Mouse (Mus musculus) frontal cortex, adult (tissue): ENCODE data around the gene Lbx2.
A peak's percentile ranks its signal among the peaks of the same experiment; 100 is the strongest.

Experiments
- ATAC-seq: cut with Nextera tagmentation; 2 replicates; pipeline ENCODE4 v1.9.2; 2017; ENCODE audit warnings: mild to moderate bottlenecking, moderate library complexity, mixed read lengths; ENCODE audit not compliant: low TSS enrichment

Lbx2 gene

DNA sequence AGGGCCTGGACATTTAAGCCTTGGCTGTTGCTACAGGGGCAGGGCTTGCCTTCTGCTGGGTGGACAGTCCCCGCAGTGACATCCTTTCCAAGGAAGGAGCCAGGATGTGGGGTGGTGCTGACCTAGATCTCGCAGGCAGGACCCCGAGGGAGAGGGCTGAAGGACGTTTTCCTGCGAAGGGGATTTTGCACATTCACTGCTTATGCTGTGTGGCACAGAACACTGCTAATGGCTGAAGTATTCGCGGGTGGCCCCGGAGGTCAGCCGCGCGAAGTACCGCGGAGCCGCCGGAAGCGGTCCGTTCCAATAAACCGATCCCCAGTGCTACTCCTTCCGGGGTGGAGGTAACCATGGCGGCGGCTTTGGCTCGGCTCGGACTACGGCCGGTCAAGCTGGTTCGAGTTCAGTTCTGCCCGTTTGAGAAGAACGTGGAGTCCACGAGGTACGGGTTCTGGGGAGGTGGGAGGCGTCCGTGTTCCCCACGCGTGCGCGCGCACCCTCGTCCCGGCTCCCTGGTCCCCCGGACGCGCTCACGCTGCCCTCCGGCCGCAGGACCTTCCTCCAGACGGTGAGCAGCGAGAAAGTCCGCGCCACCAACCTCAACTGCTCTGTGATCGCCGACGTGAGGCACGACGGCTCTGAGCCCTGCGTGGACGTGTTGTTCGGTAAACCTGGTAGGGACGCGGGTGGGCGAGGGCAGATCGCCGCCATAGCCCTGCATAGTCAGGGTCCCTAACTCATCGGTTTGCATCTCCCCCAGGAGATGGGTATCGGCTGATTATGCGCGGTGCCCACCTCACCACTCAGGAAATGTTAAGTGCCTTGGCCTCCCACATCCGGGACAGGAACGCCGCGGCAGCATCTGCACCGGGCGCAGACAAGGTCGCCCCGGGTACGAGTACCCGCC, 22.8 kb downstream of the Lbx2 start, which contains the start of gene Mrpl53:
TSS of gene Mrpl53 (plus strand) at position 279 of the 907 bp plus-strand sequence.
- ATAC-seq, result peak; percentile 82

DNA sequence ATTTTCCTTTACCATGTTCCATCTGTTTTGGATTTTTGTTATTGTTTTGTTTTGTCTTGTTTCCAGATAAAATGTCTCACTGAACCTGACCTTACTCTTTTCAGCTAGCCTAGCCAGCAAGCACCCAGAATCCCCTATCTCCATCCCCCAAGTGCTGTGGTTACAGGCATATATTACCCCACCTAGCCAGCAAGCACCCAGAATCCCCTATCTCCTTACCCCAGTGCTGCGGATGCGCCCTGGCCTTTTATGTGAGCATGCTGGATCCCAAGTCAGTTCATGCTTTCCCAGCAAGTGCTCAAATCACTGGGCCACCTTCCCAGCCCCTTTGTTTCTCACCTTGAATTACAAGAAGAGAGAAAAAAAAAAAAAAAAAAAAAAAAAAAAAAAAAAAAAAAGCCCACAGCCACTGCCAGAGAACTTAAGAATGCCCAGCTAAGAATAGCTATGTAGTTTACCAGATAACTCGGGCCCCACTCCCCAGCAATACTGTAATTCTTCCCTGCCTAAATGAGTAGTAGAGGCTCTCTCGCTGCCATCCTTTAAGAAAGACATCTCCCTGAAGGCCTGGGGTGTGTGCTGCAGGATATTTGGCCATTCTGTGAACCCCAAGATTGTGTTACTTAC, 25.5 kb downstream of the Lbx2 start:
- ATAC-seq, result no peak

DNA sequence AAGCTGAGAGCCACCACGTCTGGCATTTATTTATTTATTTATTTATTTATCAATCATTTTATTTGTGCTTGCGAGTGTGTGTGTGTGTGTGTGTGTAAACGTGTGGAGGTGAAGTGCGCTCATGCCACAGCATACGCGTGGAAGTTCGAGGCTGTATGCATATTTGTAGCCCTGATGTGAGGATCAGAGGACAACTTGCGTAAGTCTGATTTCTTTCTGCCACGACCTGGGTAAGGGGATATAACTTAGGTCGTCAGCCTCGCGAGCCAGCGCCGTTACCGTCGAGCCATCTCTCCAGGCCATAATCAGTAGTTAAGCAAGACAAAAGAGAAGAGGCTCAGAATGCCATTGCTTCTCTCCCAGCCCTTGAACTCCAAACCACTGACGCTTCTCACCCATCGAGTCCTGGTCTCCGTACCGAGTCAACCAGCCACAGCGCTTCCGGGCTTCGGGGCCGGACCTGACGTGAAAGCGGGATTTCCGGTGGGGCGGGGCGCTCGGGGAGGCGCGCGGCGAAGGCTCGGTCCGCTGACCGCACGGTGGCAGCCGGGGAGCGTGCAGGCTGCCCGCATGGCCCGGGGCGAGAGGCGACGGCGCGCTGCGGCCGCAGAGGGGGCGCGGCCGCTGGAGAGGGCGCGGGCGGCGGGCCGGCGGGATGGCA, 29.0 kb downstream of the Lbx2 start, which contains the start of gene Mogs:
TSS of gene Mogs (plus strand) at position 486 of the 661 bp plus-strand sequence.
- ATAC-seq, result peak; percentile 87

DNA sequence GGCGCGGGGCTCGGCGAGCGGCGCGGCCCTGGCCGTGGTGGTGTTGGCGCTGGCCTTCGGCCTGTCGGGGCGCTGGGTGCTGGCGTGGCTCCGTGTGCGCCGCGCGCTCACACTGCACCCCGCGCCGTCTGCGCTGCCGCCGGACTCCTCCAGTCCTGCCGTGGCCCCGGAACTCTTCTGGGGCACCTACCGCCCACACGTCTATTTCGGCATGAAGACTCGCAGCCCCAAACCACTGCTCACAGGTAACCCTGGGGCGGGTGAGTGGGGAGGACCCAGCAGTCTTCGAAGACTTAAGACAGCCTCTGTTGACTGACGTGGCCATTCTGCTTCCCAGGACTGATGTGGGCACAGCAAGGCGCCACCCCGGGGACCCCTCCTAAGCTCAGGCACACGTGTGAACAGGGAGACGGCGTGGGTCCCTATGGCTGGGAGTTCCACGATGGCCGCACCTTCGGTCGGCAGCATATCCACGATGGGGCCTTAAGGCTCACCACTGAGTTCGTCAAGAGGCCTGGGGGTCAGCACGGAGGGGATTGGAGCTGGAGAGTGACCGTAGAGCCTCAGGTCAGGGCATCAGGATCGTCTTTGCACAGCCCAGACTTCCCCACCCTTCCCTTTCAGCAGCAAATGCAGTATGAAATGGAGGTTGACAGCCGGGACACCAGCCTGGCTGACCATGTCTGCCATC, 29.7 kb downstream of the Lbx2 start:
- ATAC-seq, result peak; percentile 28

DNA sequence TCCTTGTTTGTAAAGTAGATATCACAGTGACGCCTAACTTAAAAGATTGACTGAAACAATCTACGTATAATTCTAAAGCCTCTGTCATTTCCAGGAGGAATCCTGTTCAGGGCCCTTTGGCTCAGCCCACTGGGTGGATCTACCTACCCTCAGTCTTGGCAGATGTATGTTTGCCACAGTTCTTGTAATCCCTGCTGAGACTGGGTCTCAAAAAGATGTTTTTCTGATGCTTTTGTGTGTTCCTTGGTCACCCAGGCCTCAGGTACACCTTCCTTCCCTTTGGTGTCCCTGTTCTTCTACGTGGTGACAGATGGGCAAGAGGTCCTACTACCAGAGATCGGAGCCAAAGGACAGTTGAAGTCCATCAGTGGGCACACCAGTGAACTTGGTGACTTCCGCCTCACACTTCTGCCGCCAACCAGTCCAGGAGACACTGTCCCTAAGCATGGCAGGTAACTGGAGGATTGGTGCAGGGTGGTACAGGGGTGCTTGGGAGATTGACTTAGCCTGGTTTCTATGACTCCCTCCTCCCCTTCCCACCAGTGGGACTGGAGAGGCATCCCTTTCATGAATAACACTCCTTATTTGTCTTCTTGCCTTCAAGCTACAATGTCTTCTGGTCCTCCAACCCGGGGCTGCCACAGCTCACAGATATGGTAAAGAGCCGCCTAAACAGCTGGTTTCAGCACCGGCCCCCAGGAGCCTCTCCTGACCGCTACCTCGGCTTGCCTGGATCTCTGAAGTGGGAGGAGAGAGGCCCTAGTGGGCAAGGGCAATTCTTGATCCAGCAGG, 30.4 kb downstream of the Lbx2 start:
- ATAC-seq, result no peak

DNA sequence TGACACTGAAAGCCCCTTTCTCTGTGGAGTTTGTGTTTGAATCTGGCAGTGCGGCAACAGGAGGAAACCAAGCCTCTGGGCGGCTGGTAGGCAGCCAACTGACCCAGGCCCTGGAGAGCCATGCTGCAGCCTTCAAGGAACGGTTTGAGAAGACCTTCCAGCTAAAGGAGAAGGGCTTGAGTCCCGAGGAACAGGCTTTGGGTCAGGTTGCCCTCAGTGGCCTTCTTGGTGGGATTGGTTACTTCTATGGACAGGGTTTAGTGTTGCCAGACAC, 30.9 kb downstream of the Lbx2 start:
- ATAC-seq, result no peak

DNA sequence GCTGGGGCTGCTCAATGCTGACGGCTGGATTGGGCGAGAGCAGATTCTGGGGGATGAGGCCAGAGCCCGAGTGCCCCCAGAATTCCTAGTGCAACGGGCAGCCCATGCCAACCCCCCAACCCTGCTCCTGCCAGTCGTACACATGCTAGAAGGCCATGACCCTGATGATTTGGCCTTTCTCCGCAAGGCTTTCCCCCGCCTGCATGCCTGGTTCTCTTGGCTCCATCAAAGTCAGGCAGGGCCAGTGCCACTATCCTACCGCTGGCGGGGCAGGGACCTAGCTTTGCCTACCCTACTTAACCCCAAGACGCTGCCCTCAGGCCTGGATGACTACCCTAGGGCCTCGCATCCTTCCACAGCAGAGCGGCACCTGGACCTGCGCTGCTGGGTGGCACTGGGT, 31.4 kb downstream of the Lbx2 start:
- ATAC-seq, result no peak

DNA sequence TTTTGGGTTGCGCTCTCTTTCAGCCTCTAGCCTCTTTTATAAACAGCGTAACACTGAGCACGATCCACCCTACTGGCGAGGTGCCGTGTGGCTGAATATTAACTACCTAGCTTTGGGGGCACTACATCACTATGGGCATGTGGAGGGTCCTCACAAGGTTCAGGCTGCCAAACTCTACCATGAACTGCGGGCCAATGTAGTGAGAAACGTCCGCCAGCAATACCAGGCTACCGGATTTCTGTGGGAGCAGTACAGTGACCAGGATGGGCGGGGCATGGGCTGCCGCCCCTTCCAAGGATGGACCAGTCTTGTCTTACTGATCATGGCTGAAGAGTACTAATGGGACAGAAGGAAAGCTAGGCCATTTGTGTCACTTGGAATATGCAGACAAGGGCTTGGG, 32.2 kb downstream of the Lbx2 start:
- ATAC-seq, result no peak

DNA sequence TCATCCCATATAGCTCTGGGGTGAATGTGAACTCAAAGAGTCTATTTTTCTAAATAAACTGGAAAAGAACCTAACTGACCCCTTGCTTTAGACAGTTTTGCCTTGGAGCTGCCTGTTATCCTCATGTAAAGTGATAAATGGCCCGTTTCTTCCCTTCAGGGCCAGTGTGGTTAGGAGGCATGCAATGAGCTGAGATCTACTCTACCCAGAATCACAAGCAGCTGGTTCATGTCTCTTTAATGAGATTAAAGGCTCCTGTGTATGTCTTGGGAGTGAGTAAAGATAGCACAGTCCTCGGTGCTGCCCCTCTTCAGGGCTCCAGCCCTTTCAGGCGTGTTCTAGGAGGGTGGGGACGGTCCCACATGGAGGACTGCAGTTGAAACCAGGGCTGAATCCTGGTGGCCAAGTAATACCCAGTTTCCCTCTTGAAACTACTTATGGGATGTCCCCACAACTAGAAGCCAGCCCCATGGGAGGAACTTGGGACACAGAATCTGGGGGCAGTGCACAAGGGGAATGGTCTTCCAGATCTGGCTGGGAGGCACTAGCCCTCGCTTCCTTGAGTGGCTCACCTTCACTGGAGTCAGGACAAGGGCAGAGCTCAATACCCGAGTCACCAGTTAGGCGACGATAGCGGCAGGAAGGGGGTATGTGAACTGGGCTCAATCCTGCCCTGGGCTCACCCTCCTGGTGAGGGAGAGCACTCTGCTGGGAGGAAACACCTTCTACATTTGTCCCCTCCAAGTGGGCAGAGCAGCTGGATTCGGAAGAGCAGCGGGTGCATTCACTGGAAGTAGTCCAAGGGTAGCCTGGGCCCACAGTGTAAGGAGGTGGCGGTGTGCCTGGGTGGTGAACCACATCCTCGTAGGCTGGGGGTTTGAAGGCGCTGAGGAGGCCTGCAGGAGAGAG, 32.9 kb downstream of the Lbx2 start:
- no peak for ATAC-seq

DNA sequence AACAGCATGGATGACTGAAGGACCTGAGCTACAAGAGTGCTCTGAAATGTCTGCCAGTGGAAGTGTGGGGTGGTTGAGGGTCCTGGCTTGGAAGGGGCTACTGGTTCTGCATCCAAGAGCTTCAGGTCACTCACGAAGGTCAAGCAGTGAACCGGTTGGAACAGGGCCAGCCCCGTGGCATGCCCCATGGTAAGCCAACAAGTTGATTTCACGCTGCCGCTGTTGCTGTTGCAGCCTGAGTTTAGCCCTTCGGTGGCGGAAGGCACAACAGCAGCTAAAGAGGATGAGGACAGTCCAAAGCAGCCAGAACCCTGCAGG, 33.5 kb downstream of the Lbx2 start:
- ATAC-seq, result no peak

DNA sequence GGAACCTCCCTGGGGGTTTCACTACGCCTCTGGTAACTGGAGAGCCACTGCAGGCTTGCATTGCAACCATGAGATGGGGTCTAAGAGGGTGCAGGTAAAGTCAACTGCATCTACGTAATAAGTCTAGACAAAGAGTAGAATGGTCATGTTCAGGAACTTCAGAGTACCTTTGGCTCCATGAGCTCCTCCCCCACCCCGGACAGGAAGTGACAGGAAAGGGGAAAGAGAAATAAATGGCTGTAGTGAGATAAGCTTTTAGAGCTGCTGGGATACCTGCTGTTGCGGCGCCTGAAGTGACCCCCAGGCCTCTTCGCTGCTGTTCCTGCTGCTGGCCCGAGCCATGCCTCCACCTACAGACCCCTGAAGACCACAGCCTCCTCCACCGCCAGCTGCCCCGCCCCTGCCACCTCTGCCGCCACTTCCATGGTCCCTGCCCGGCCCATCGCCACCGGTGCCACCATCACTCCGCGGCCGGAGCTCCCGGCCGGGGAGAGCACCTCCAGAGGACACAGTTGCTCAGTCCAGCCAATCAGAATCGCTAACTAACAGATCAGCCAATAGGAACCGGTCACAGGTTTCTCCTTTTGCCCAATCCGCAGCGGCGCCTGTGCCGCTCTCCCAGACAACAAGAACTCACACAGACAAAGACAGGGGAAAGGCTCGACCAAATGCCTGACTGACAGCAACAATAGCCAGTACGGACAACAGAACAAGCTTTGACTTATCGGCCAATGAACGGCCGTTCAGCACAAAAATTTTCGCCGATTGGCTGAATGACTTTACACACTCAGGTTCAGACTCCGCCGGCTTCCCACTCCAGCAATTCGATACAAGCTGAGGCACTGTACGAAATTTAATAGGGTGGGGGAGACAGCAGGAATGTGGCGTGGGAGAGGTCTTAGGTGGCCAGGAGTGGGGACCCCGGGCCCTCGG, 35.0 kb downstream of the Lbx2 start, which contains the start of gene Wbp1:
TSS of gene Wbp1 (minus strand) at position 630 of the 933 bp plus-strand sequence.
- ATAC-seq, result peak; percentile 87

DNA sequence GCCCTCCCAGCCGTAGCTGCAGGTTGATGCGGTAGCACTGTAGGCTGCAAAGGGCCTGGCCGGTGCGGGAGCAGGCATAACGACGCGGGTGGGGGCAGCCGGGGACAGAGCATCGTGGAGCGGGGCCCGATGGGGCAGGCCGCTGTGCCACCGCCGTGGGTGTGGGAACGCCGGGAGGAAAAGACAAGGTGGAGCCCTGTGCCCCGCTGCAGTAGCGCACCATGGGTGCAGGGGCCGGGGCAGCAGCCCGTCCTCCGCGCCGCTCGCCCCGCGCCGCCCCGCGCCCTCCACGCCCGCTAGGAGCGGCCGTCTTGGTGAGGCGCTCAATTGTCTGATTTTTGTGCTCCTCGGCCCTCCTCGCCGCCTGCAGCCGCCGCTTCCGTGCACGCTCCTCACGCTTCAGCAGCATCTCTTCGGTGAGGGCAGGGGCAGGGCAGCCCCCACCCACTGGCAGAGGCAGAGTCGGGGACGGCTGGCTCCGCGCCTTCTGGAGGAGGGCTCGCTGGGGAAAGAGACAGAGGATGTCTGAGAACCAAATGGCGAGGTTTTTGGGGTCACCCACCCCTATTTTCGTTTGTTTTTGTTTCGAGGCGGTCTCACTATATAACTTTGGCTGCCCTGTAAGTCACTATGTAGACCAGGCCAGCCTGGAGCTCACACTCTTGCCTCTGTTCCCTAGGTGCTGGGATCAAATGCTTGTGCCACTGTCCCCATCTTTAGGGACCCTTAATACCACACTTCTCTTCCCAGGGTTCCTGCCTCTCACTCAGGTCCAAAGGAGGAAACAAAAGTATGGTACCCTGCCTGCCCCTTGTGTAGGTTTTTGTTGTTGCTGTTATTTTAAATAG, 35.9 kb downstream of the Lbx2 start:
- peak; percentile 24; the same call in 1 of the 2 replicates for ATAC-seq

DNA sequence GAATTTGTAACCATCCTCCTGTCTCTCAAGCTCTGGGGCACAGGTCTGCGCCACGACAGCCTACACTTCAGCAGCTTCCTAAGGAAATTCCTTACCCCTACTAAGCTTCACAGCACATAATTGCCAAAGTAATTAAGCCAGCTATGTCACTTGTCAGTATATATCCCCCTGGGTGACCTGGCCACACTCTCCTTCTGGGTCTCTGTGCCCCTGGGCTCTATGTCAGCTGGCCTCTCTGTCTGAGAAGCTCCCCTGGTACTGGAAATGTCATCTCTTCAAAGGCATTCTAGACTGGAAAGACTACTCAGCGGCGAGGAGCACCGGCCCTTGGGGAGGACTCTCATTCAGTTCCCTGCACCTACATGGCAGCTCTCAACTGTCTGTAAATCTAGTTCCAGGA, 36.8 kb downstream of the Lbx2 start:
- ATAC-seq, result no peak

DNA sequence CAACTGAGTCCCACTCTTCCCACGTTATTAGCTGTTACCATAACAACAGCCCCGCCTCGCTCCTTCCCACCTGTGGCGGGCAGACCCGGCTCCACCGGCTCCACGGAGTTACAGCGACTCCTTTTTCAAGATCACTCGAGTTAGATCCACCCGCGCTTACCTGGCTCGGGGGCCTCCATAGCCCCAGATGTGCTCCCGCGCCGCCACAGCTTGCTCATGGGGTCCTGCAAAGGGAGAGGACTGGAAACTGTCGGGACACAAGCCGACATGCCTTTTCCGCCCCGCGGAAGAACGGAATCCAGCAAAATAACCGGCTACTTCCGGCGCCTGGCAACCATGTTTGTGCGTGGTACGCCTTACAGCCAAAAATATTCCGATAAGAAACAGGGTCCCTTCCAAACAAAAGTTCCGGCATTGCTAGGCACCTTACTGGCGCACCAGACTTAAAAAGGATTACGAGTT, 38.7 kb downstream of the Lbx2 start:
- peak; percentile 38; the same call in 1 of the 2 replicates for ATAC-seq

DNA sequence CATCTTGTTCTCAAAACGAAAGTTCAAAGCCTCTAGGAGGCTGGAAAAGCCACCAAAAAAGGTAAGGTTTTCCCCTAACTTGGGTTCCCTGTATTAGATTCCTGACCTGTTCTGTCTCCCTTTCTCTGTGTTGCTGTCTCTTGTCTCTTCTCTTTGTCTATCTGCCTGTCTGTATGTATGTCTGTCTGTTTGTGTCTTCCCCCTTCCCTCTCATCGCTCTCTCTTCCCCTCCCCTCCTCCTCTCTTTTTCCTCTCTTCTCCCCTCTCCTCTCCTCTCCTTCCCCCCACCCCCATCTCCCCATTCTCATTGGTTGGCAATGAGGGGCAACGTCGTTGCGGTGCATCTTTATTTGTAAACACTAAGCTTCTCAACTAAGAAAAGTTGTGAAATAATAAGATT, 39.2 kb downstream of the Lbx2 start, which contains the start of gene Ino80b:
TSS of gene Ino80b (minus strand) at position 101 of the 400 bp plus-strand sequence.
- no peak for ATAC-seq

DNA sequence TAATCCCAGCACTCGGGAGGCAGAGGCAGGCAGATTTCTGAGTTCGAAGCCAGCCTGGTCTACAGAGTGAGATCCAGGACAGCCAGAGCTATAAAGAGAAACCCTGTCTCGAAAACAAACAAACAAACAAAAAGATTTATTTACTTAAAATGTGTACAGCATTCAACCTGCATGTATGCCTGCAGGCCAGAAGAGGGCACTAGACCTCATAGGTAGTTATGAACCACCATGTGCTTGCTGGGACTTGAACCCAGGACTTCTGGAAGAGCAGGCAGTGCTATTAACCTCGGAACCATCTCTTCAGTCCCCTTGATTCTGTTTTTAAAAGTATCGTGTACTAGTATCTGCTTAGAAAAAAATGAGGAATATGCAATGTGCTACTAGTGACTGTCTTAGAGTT, 41.3 kb downstream of the Lbx2 start:
- no peak for ATAC-seq

DNA sequence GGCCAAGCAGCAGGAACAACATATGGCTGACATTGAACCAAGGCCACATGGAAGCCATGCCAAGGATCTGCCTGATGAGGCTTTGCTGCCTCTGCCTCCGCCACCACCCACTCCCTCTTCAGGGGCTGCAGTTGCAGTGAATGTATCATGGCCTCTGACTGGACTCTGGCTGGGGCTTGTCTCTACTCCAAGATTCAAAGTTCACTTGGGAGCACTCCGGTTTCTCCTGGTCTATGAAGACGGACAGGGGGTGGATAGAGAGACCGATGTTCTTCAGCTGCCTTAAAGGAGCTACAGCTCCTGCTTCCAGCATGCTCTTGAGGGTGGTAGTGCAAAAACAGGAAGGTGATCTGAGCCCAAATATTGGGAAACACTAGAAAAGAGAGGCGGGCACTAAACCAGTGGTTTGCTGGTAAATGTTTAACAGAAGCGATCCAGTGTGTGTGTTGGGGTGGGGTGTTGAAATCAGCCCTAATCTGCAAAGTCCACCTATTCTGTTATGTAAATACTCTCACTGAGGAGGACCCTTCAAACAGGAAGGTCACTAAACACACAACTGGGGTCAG, 45.4 kb downstream of the Lbx2 start:
- no peak for ATAC-seq
